ENCODE assay signal across 8 mouse cellular contexts in the genomic region with DNA sequence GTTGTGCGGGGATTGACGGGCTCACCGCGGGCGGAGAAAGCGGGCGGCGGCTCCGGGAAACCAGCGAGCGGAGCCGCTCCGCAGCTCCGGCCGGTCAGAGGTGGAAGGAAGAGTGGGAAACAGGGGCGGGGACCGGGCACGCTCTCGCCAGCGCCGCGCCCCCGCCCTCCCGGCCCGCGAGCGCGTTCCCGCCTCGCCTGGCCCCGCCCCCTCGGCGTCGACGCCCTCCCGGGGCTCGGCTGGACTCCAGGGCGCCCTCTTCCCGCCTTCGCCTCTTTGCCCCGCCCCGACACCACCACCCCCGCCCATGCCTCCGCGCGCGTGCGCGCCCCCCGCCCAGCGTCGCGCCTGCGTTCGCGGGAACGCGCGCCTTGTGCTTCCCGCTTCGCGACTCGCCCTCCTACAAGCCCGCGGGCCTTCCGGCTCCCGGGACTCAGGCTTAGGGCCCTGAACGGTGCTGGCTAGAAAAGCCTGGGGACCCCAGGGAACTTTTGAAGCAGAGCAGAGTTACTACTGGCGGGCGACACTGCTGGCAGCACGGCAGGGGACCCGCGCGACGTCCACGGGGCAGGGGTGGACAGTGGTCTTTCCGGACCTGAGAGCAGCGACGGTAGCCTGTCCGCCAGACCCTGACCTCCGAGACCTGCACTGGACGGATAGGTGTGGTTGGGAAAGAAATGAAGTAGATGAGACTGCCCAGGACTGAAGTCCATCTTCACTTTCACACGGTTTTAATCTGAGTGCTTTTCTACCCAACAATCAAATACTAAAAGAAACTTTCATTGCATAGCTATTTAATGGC. TPM values are rescaled to one million over a fixed set of nuclear protein-coding genes. Genes with fewer than 3 reads are reported as not detected.
DNase-seq lines count a peak whose midpoint lies in the region; ATAC-seq lines count a peak whose summit lies in the region.

Ptbp3 (minus strand) TSS at position 190 of the 802 bp plus-strand sequence.

- no peaks in the 10 kb centered on the region for H3K9me3 ChIP-seq in intestine, embryonic 14.5 days (ENCODE audit: control insufficient read depth, low read length)

- peak within 1 kb of the TSS; percentile 94 for H3K9ac ChIP-seq in intestine, embryonic 14.5 days (ENCODE audit: low read length)

- DNase-seq in adrenal gland, adult 18-20 months (ENCODE audit: low spot score in 2 of 2), result peak; percentile 88 to 96
- DNase-seq in embryo, embryonic 11 days, result peak; percentile 98
- peak; percentile 93 for DNase-seq in gastrocnemius, postnatal 25 days
- peak; percentile 95 for DNase-seq in intestine, embryonic 14.5 days (ENCODE audit: low spot score)
- peak; percentile 83 to 88 for DNase-seq in left cerebral cortex, postnatal 14 days (ENCODE audit: low spot score in 2 of 2)
- peak; percentile 97 for DNase-seq in mesoderm, embryonic 11.5 days (ENCODE audit: low read depth, low spot score)
- peak; percentile 67 to 73 for DNase-seq in right cerebral cortex, postnatal 36 days (ENCODE audit: low spot score in 2 of 2)
- DNase-seq in yolk sac, embryonic 10.5 days (ENCODE audit: low spot score), result peak; percentile 96

- H3K4me1 ChIP-seq in intestine, embryonic 14.5 days (replicated peaks; ENCODE audit: control insufficient read depth, insufficient read depth, low read length), result peaks cover 16% of the 10 kb centered on the region

- peak within 1 kb of the TSS; percentile 94 for H3K4me2 ChIP-seq in intestine, embryonic 14.5 days (ENCODE audit: low read length)

- WGBS in intestine, embryonic 14.5 days, result under 1% methylated on average over 67 of the region's 83 CpGs

- intact Hi-C loops in left cerebral cortex, postnatal 14 days (cut with DNase I), result loop anchor here (10.0 kb wide), 1 partner anchor 365 kb away; the partner anchor contains the start of gene Ugcg

- peak within 1 kb of the TSS; percentile 96 for H3K27ac ChIP-seq in intestine, embryonic 14.5 days (ENCODE audit: low read depth)

- H3K27me3 ChIP-seq in intestine, embryonic 14.5 days (replicated peaks; ENCODE audit: control insufficient read depth, insufficient read depth, low read length), result no peaks in the 10 kb centered on the region

- H3K36me3 ChIP-seq in intestine, embryonic 14.5 days (ENCODE audit: control insufficient read depth, insufficient read depth, low read length), result no peaks in the 10 kb centered on the region

- ATAC-seq in intestine, embryonic 14.5 days (replicated peaks; ENCODE audit: low FRiP score, low TSS enrichment, low read depth), result peak; percentile 91

- H3K4me3 ChIP-seq in intestine, embryonic 14.5 days (ENCODE audit: low read depth, low read length), result peak within 1 kb of the TSS; percentile 88

RNA-seq across cellular contexts. Expression of gene Ptbp3, which starts in this region (rescaled TPM):
- 100 to 1,000 TPM in 1 of 2 experiments, 10 to 100 TPM in 1; 80.6 to 101 TPM for total RNA-seq in adrenal gland, adult 18-20 months (2021)
- 10 to 100 TPM in 1 of 2 experiments, 1 to 10 TPM in 1; 7.8 to 11.8 TPM for total RNA-seq in gastrocnemius, postnatal 25 days (2021)
- polyA plus RNA-seq in intestine, embryonic 14.5 days (2014; fragmentation: Nextera tagmentation; extraction: Ambion mirVana), result 73.7 and 73.8 TPM in 2 replicates
- 10 to 100 TPM; 24.9 to 29.7 TPM for total RNA-seq in left cerebral cortex, postnatal 14 days (2021)

Comparison
In these comparisons a context has a peak if more than half of its experiments do, and no peak if none do; other contexts are left out.
1. Peak in every context shown above with its lines: DNase-seq, ATAC-seq, H3K4me3 ChIP-seq and H3K27ac ChIP-seq.